Mouse (Mus musculus) stomach, embryonic 15.5 days (tissue): Measurements from ENCODE around the gene Pepd. TPM values are rescaled to one million over a fixed set of nuclear protein-coding genes. Genes with fewer than 3 reads are reported as not detected.

ENCODE experiments used
- ATAC-seq: fragments of 200-750 bp; cut with Nextera tagmentation; 2 replicates; pipeline ENCODE4 v1.8.0; 2017; ENCODE audit warnings: low read depth, moderate number of reproducible peaks, moderate TSS enrichment; ENCODE audit not compliant: insufficient read depth, low FRiP score
- H3K27ac ChIP-seq: fragments of 300-500 bp; sonication (generic); 2 replicates; pipeline ENCODE4 v1.5.1; 2015; ENCODE audit warnings: mild to moderate bottlenecking, inconsistent platforms
- H3K27me3 ChIP-seq: fragments of 300-500 bp; sonication (generic); replicated peaks from 2 replicates; pipeline ENCODE4 v1.6.1; 2015; ENCODE audit warnings: inconsistent platforms
- H3K36me3 ChIP-seq: fragments of 300-500 bp; sonication (generic); 2 replicates; pipeline ENCODE4 v1.6.1; 2015; ENCODE audit warnings: inconsistent platforms
- H3K4me1 ChIP-seq: fragments of 300-500 bp; sonication (generic); 2 replicates; pipeline ENCODE4 v1.6.1; 2015; ENCODE audit warnings: inconsistent platforms
- H3K4me2 ChIP-seq: fragments of 300-500 bp; sonication (generic); 2 replicates; pipeline ENCODE4 v1.6.1; 2015; ENCODE audit warnings: mild to moderate bottlenecking, inconsistent platforms
- H3K4me3 ChIP-seq: fragments of 300-500 bp; sonication (generic); replicated peaks from 2 replicates; pipeline ENCODE4 v1.5.1; 2015; ENCODE audit warnings: inconsistent platforms
- H3K9ac ChIP-seq: fragments of 300-500 bp; sonication (generic); 2 replicates; pipeline ENCODE4 v1.6.1; 2015; ENCODE audit warnings: inconsistent platforms
- H3K9me3 ChIP-seq: fragments of 300-500 bp; sonication (generic); 2 replicates; pipeline ENCODE4 v1.6.1; 2016; ENCODE audit warnings: inconsistent platforms
- WGBS: fragments of 180-500 bp; shearing (Covaris S2); methylation state at CpG from one replicate; pipeline ENCODE4 v1.1.7; 2015; 5-methylcytosine and 5-hydroxymethylcytosine counted together
- polyA plus RNA-seq: library from polyadenylated mRNA; unstranded; fragments of >200 nt; fragmentation: Nextera tagmentation; extraction: Ambion mirVana; gene quantifications from 2 replicates; pipeline ENCODE4 v1.2.1, GENCODE M21; 2015

Gene Pepd
- polyA plus RNA-seq, 1 experiment from 2014 or later: 68.9 TPM

GRCm38 (mm10) chr7:35021365-35021764 is 109.2 kb downstream of the Pepd start:
- WGBS: 87% methylated on average over 10 of the region's 10 CpGs
- Histone ChIP-seq H3K4me1 (no peaks in the 10 kb centered on the region), H3K36me3 (no peaks in the 10 kb centered on the region), H3K27me3 (no peaks in the 10 kb centered on the region), H3K9me3 (no peaks in the 10 kb centered on the region), H3K9ac (no peak overlapping the region), H3K27ac (no peak overlapping the region), H3K4me3 (no peak overlapping the region), H3K4me2 (no peak overlapping the region)
- ATAC-seq: no peak

- Histone ChIP-seq H3K27ac (no peak overlapping the region), H3K4me1 (no peaks in the 10 kb centered on the region), H3K9me3 (no peaks in the 10 kb centered on the region), H3K4me2 (no peak overlapping the region), H3K9ac (no peak overlapping the region), H3K4me3 (no peak overlapping the region), H3K27me3 (no peaks in the 10 kb centered on the region), H3K36me3 (no peaks in the 10 kb centered on the region)
- 81% methylated on average over 4 of the region's 4 CpGs for WGBS
- ATAC-seq: no peak
These were observed 111.1 kb downstream of the Pepd start for GRCm38 (mm10) chr7:35023251-35023650.

GRCm38 (mm10) chr7:35024426-35024825 is 112.2 kb downstream of the Pepd start:
- Histone ChIP-seq H3K9me3 (no peaks in the 10 kb centered on the region), H3K4me1 (peaks cover 3% of the 10 kb centered on the region; the same call in 1 of the 2 replicates), H3K36me3 (no peaks in the 10 kb centered on the region), H3K27ac (no peak overlapping the region), H3K4me2 (no peak overlapping the region), H3K27me3 (no peaks in the 10 kb centered on the region), H3K9ac (no peak overlapping the region), H3K4me3 (no peak overlapping the region)
- WGBS: 57% methylated on average over 1 of the region's 1 CpGs
- no peak for ATAC-seq

- Histone ChIP-seq H3K36me3 (no peaks in the 10 kb centered on the region), H3K9me3 (no peaks in the 10 kb centered on the region), H3K4me2 (no peak overlapping the region), H3K27ac (no peak overlapping the region), H3K4me1 (peaks cover 3% of the 10 kb centered on the region; the same call in 1 of the 2 replicates), H3K4me3 (no peak overlapping the region), H3K27me3 (no peaks in the 10 kb centered on the region), H3K9ac (no peak overlapping the region)
- WGBS: 48% methylated on average over 5 of the region's 5 CpGs
- ATAC-seq: no peak; the same call in 1 of the 2 replicates
These were observed 113.5 kb downstream of the Pepd start for GRCm38 (mm10) chr7:35025409-35026275.

- H3K4me1 ChIP-seq: peaks cover 3% of the 10 kb centered on the region; the same call in 1 of the 2 replicates
- no peak overlapping the region for H3K27ac ChIP-seq
- H3K9me3 ChIP-seq: no peaks in the 10 kb centered on the region
- no peak overlapping the region for H3K9ac ChIP-seq
- WGBS: 81% methylated on average over 4 of the region's 4 CpGs
- no peak overlapping the region for H3K4me3 ChIP-seq
- no peaks in the 10 kb centered on the region for H3K36me3 ChIP-seq
- H3K4me2 ChIP-seq: no peak overlapping the region
- H3K27me3 ChIP-seq: no peaks in the 10 kb centered on the region
- ATAC-seq: no peak
These were observed 114.1 kb downstream of the Pepd start for GRCm38 (mm10) chr7:35026276-35026630.

- Histone ChIP-seq H3K4me3 (no peak overlapping the region), H3K36me3 (no peaks in the 10 kb centered on the region), H3K27me3 (no peaks in the 10 kb centered on the region), H3K27ac (no peak overlapping the region), H3K4me2 (no peak overlapping the region), H3K9ac (no peak overlapping the region), H3K9me3 (no peaks in the 10 kb centered on the region), H3K4me1 (peaks cover 3% of the 10 kb centered on the region; the same call in 1 of the 2 replicates)
- no peak for ATAC-seq
- 68% methylated on average over 3 of the region's 3 CpGs for WGBS
These were observed 114.7 kb downstream of the Pepd start for GRCm38 (mm10) chr7:35026838-35027291.

- 58% methylated on average over 9 of the region's 9 CpGs for WGBS
- H3K9ac ChIP-seq: no peak overlapping the region
- no peak for ATAC-seq
These were observed 115.7 kb downstream of the Pepd start for GRCm38 (mm10) chr7:35027801-35028420.

GRCm38 (mm10) chr7:35028559-35028958 is 116.4 kb downstream of the Pepd start:
- ATAC-seq: no peak
- H3K9me3 ChIP-seq: no peaks in the 10 kb centered on the region
- no peak overlapping the region for H3K9ac ChIP-seq
- H3K27me3 ChIP-seq: no peaks in the 10 kb centered on the region
- peaks cover 3% of the 10 kb centered on the region; the same call in 1 of the 2 replicates for H3K4me1 ChIP-seq
- H3K27ac ChIP-seq: no peak overlapping the region; the same call in 1 of the 2 replicates
- no peak overlapping the region for H3K4me2 ChIP-seq
- 74% methylated on average over 16 of the region's 16 CpGs for WGBS
- no peak overlapping the region for H3K4me3 ChIP-seq
- H3K36me3 ChIP-seq: no peaks in the 10 kb centered on the region

More at GRCm38 (mm10) chr7:35027801-35028420, 115.7 kb downstream of the Pepd start:
- H3K4me2 ChIP-seq: no peak overlapping the region
- peaks cover 3% of the 10 kb centered on the region; the same call in 1 of the 2 replicates for H3K4me1 ChIP-seq
- no peak overlapping the region for H3K4me3 ChIP-seq
- H3K27me3 ChIP-seq: no peaks in the 10 kb centered on the region
- H3K9me3 ChIP-seq: no peaks in the 10 kb centered on the region
- no peaks in the 10 kb centered on the region for H3K36me3 ChIP-seq
- H3K27ac ChIP-seq: no peak overlapping the region

- no peak overlapping the region for H3K4me3 ChIP-seq
- H3K36me3 ChIP-seq: no peaks in the 10 kb centered on the region
- H3K4me1 ChIP-seq: peaks cover 3% of the 10 kb centered on the region; the same call in 1 of the 2 replicates
- no peak overlapping the region for H3K4me2 ChIP-seq
- H3K9ac ChIP-seq: no peak overlapping the region
- H3K27ac ChIP-seq: no peak overlapping the region; the same call in 1 of the 2 replicates
- H3K27me3 ChIP-seq: no peaks in the 10 kb centered on the region
- peak; percentile 54 for ATAC-seq
- 66% methylated on average over 5 of the region's 5 CpGs for WGBS
- no peaks in the 10 kb centered on the region for H3K9me3 ChIP-seq
These were observed 117.0 kb downstream of the Pepd start for GRCm38 (mm10) chr7:35029228-35029627.

- peaks cover 3% of the 10 kb centered on the region; the same call in 1 of the 2 replicates for H3K4me1 ChIP-seq
- no peak overlapping the region for H3K4me3 ChIP-seq
- no peak for ATAC-seq
- no peaks in the 10 kb centered on the region for H3K9me3 ChIP-seq
- H3K36me3 ChIP-seq: no peaks in the 10 kb centered on the region
- no peak overlapping the region for H3K27ac ChIP-seq
- no peak overlapping the region for H3K9ac ChIP-seq
- no peaks in the 10 kb centered on the region for H3K27me3 ChIP-seq
- 70% methylated on average over 3 of the region's 3 CpGs for WGBS
- H3K4me2 ChIP-seq: no peak overlapping the region
These were observed 117.5 kb downstream of the Pepd start for GRCm38 (mm10) chr7:35029648-35030047.

GRCm38 (mm10) chr7:35030567-35030966 is 118.4 kb downstream of the Pepd start:
- Histone ChIP-seq H3K4me2 (no peak overlapping the region), H3K9me3 (no peaks in the 10 kb centered on the region), H3K4me1 (peaks cover 6% of the 10 kb centered on the region; the same call in 1 of the 2 replicates), H3K36me3 (no peaks in the 10 kb centered on the region), H3K4me3 (no peak overlapping the region), H3K9ac (no peak overlapping the region), H3K27me3 (no peaks in the 10 kb centered on the region), H3K27ac (no peak overlapping the region)
- 81% methylated on average over 6 of the region's 6 CpGs for WGBS
- ATAC-seq: no peak

GRCm38 (mm10) chr7:35035141-35035553 is 123.0 kb downstream of the Pepd start:
- no peaks in the 10 kb centered on the region for H3K27me3 ChIP-seq
- ATAC-seq: 0 out of 2 replicates have a peak, but pooled peaks have one; percentile 9
- no peak overlapping the region for H3K27ac ChIP-seq
- 43% methylated on average over 6 of the region's 6 CpGs for WGBS
- no peaks in the 10 kb centered on the region for H3K36me3 ChIP-seq
- no peak overlapping the region for H3K4me2 ChIP-seq
- no peaks in the 10 kb centered on the region for H3K9me3 ChIP-seq
- H3K4me1 ChIP-seq: peaks cover 14% of the 10 kb centered on the region; the same call in 1 of the 2 replicates
- no peak overlapping the region for H3K9ac ChIP-seq
- no peak overlapping the region for H3K4me3 ChIP-seq
